Mouse (Mus musculus): ENCODE measurements around the gene Adgrg2.

Gene Adgrg2

DNA sequence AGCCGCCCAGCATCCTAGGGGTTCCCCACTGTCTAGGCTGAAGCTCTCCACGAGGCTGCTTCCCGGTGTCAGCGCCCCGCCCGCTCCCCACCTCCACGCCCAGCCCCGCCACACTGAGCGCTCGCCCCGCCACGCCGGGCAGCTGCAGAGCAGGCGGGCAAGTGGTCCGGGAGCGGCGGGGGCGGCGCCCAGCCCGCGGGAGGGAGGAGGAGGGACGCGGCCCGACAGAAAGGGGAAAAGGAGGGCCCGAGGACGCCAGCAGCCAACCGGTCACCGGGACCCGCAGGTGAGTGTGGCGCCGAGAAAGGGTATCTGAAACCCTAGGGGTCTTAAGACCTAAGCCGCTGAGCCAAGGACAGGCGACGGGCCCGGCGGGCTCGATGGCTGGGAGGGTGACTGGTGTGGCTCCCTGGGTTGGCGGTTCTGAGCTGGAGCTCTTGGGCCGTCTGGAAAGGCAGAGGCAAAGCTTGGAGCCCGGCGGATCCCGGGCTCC lies at the start of gene Adgrg2:
Adgrg2 (plus strand) TSS at position 227 of the 493 bp plus-strand sequence.
- DNase-seq = peak; percentile 8

DNA sequence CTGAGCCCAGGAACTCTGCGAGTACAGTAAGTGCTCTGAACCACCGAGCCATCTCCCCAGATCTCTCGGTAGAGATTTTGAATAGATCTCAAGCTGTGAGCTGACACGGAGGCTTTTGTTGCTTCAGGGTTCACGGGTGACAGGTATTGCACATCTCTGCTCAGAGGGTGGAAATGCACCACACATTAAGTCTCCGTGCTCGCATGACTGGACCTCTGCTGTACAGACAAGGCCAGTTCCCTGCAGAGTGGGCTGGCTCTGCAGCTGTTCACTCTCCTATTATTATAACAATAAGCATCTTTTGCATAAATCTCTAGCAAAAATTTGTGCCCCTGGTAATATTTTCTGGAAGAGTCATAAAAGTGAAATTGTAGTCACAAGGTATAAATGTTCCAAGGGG lies 39.5 kb upstream of the Adgrg2 start:
- no peak for DNase-seq

DNA sequence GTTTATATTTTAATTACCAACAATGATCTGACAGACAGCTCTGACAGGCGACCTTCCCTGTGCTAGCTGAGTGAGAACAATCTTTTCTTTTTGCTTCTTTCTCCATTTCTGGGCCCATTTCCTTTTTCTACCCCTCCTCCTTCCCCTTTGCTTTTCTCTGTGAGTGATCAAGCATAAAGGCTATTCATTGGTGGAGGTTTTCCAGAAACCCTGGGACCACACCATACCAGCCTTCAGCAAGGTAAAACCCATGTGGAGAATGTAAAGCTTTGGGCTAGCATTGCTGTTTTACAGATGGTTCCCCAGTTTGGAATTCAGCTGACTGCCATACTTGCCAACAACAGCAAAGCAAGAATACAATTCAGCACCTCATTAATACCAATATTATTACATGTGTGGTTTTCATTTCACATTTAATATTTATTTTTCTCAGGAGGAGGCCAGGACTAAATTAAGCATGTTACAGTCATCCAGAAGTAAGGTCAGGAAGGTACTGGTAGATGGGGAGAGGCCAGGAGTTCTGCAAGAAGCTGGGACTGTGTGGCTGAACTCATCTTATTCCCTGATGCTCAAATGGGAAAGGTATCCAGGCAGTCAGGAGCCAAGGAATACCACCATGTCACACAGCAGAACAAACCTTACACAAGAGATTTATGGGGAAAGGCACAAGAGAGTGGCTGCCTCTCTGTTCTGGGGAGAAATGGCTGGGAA lies 38.4 kb upstream of the Adgrg2 start:
- DNase-seq = no peak

DNA sequence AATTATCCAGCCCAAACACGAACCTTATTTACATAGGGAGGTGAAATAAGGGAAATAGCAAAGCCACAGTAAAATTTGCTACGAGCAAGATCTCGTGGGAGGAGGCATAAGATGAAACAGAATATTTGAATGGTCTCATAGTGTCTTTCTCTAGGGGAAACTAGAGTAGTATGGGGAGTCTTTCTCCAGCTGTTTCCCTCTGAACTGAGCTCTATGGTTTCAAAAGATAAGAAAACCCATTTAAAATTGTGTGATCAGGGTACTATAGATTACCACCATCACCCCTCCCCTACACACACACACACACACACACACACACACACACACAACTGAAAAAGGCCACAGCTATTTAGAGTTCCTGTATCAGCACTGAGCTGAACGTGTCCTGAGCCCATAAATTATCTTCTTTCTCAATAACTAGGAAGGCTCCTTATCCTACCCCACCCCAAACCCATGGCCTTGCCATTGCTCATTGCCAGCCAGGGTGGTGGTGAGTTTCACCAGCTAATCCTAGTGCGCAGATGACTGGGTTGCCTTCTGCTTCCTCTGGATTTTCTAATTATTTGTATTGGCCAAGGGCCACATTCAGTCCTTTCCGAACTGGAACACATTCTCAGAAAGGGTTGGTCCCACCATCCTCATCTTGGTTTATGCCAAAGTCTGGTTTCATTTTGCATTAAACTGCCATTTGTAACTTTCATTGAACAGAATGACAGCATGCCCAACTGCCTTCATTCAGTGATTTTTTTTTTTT lies 5.6 kb upstream of the Adgrg2 start:
- no peak for DNase-seq

DNA sequence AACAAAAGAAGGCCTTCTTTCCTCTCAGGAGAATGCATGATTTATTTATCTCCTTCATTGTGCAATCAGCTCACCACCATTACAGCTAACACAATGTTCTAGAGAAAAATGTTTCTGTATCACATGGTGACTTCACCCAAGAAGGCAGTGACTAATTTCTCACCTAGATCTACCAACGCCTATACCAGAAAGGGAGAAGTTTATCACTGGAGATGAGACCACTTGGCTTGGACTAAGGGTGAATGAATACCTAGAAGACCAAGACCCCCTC lies 5.1 kb upstream of the Adgrg2 start:
- DNase-seq = no peak

DNA sequence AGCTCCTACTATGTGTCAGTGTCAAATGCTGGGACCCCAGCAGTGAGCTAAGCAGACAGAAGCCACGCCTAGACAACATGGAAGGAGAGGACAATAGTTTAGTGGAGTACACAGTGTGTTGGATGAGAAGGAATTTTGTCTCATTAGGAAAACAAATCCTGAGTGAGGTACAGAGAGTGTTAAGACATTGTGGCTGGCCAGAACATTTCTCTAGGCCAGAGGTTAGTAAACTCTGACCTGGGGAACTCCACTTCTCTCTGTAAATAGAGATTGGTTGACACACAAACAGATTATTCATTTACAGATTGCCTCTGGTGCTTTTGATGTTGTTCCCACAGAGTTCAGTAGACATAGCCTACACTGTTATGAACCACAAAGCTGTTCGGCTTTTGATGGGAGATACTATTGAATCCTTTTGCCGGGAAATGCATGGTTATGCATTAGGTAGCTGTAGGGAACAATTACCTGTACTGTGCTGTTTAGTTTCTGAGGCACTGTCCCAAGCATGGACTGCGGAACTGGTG lies 22.5 kb downstream of the Adgrg2 start:
- no peak for DNase-seq

DNA sequence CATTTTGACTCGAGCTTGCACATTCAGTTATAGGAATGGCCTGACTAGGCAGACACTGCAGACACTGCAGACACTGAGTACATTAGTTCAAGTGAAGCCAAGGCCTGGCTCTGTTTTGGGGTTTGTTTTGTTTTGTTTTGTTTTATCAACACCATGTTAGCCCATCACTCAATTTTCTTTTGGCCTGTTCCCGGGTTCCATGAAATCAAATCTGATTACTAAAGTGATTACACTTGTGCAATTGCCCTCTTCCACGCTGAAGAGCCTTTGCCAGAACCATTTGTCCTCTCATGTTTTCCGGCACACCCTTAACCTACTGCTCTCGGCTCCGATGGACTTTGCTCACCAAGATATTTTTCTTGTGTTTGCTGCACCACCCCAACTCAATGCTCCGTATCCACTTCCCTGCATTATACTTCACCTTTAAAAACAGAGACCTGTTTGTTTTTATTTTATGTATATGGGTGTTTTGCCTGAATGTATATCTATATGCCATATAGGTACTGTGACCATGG lies 23.4 kb downstream of the Adgrg2 start:
- DNase-seq = no peak

DNA sequence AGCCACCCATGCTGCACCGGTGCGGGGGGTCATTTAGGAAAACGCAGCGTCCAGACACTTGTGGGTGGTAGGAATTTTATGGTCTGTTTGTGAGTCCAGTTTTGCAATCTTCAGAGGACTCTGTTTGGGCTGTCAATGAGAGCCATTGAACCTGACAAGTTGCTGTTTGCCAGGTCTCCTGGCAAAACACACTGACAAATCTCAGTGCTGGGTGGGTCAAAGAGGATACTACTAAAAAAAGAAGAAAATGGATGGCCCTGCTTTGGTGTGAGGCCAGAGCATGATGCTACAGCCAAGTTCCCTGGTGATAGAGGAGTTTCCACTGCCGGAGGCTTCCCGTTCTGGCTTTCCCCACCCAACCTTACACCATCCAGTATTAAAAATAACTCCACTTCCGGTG lies 27.9 kb downstream of the Adgrg2 start:
- DNase-seq = peak; percentile 39

DNA sequence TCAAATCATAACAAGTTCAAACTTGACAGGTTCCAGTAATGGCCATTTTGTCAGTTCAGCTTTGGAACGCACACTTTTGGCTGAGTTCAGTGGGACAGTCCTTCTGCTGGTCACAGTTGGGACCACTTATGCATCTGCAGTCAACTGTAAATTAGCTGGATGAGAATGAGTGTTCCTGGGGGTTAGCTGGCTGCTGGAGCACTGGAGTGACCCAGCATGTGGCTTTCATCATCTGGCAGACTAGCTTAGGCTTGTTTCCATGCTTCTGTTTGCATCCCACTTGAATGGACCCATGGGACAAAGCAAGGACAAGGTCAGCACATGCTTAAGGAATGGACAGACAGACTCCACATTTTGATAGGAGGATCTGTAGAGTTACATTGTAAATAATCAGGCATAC lies 33.2 kb downstream of the Adgrg2 start:
- DNase-seq = peak; percentile 5

DNA sequence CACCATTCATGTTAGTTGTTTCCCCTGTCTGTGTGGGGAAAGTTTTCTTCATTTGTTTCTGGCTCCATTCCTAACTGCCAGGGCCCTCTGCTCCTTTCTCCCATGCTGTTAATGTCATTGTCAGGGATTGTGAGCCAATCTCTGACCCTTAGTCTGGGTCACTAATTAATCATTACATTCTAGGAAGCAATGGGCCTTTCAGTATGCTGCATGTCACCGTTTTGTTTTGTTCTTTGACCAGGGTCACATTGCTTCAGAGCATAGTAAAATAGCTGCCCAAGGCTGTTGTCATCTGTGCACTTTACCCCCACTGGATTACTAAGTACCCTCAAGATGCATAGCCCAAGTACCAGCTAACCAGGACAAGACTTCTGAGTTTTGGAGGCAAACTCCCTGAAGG lies 36.0 kb downstream of the Adgrg2 start:
- DNase-seq = peak; percentile 7

DNA sequence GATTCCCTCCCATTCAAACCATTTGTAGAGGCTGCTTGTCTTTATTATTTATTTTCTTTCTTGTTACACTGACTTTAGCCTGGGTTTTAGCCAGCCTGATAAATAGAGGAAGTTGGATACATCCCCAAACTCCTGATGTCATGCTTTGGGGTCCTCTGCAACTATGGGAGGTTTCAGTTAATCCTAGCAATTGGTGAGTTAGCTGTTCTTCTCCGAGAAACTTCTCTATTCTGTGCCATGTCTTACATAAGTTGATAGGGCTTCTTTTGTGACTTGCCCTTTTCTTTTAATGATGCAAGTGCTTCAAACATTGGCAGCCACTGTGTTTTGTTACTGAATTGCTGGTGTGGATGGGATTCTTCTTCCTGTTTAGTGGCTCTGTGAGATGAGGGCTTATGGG lies 36.4 kb downstream of the Adgrg2 start:
- DNase-seq = no peak

DNA sequence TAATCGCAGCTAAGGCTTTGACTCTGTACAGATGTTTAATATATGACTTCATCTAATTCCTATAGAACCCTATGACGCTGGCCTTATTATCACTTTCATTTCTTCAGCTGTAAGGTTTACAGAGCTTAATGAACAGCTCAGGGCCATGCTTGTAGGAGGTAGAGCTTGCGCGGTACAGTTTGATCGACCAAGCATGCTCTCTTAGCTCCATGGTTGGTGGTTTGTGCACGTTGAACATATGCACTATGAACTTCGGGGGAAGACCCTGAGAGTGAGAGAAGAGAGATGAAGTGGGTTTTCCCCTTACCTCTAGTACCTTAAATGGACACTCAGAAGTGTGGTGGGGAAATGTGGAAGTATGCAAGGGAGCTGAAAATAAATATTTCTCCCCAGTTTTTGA lies 41.7 kb downstream of the Adgrg2 start:
- no peak for DNase-seq

DNA sequence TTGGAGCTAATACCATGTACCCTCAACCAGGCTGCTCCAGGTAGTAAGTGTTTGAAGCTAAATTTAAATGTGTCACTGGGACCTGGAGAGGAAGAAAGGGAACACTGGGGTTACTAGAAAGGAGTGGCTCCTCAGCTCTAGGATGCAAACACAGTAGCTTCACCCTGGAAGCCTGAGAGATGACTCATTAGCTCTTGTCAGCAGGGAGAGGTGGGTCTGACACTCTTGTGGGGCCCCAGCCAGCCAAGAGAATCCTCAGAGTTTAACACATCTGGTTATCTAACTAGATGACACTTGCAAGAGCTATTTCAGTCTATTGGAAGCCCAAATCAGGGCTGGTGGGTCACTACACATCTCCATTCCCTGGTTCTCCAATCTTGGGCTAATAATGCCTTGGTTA lies 50.8 kb downstream of the Adgrg2 start:
- no peak for DNase-seq

DNA sequence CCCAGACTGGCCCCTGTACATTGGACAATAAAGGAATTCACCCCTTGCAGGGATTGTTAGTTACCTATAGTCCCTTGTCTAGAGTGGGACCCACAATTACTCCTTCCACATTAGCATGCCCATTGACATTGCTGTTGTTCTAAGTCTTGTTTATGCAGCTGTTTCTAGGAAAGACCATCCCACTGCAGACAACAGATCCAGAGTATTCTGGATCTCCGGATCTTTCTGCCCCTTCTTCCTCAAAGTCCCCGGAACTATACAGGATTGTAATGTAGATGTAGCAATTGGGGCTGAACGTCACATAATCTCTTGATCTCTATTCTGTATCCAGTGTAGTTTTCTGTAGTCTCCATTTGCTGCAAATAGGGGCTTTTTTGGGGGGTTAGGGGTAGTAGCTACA lies 57.9 kb downstream of the Adgrg2 start:
- no peak for DNase-seq

DNA sequence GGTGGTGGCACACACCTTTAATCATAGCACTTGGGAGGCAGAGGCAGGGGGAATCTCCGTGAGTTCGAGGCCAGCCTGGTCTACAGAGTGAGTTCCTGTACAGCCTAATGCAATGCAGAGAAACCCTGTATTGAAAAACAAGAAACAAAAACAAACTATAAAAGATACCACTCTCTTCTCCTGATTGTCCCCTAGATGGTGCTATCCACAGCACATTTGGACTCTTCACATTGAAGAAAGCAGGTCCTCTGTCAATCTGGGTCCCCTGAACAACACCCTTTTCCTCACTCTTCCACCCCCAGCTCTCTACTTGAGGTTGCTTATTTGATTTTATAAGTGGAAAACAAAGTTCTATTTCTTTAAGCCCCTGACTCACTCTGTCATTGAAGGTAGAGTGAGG lies 58.9 kb downstream of the Adgrg2 start:
- no peak for DNase-seq

DNA sequence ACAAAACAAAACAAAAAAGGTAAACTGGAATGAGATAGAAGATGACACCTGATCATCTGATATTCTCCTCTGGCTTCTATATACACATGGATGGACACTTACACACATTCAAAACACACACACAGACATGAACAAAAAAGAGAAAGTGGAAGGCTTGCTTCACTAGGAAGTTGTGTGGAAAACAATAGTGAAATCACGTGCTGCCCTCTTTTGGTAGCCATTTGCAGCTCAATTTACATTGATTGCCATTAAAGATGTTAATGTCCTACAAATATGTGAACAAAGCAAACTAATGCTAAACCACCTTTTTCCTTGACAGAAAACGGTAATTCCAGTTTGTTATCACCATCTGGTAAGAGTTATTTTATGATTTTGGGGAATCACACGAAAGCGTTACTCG lies 65.2 kb downstream of the Adgrg2 start:
- peak; percentile 7 for DNase-seq

DNA sequence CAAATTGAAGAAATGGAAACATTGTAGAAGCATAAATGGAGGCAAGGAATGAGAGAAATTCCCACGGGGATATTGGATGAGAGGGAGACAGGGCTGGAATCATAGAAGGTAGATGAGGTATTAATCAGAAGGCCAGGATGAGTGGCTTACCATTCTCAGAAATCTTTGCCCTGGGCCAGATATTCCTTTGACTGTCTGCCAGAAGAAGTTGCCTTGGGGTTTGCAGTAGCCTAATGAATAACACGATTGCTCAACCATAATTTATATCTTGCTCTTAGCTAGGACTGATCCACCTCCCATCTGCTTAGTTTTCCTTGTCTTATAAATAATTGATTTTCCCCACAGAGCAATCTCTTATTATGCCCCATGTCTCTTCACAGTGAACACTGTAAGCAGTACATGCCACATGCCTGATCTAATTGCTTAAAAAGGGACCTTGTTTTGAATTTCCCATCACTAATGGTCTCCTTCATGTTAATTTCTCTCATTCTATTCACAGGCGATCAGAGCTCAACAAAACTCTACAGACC lies 80.8 kb downstream of the Adgrg2 start:
- no peak for DNase-seq

DNA sequence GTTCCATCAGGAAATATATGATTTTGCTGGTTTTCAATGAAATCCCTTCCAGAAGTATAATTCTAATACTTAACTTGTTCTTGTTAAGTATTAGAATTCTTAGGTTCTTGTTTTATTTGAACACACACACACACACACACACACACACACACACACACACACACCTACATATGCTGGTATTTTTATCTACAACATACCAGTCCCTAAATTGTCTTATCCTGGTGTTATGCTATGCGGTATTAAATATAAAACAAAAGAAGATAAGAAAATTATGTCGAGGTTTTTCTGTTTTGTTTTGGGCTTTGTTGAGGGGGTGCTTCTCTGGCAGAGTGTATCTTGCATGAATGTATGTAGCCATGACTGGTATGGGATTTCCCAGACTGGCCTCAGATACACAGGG lies 99.3 kb downstream of the Adgrg2 start:
- no peak for DNase-seq

DNA sequence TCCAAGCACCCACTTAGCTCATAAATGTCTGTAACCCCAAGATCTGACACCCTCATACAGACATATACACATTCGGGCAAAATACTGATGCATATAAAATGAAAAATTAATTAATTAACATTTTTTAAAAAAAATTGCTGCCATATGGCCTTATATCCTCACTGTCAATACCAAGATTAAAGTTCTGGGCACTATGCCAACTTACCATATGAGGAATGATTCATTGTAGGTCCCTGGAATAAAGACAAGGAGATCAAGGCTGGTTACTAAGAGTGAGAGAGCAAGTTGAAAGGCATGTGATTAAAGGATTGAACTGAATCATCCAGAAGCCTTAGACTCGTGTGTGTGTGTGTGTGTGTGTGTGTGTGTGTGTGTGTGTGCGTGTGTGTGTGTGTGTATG lies 103.8 kb downstream of the Adgrg2 start:
- no peak for DNase-seq

DNA sequence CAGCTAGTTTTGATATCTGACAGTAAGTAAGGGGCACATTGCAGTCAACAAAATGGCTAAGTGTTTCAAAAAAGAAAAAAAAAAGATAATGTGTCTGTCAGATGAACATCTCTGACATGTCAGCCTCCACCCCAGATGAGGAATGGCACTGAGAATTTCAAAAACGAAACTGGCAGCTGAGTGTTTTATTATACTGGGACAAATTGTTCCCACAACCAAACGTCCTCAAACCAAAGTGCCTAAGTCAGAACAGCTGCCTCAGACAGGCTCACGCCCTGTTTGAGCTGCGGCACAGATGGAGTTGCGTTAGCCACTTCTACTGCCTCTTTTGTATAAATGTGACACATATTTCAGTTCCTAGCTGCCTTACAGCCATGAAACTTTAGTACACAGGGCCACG lies 104.4 kb downstream of the Adgrg2 start:
- DNase-seq = peak; percentile 11

DNA sequence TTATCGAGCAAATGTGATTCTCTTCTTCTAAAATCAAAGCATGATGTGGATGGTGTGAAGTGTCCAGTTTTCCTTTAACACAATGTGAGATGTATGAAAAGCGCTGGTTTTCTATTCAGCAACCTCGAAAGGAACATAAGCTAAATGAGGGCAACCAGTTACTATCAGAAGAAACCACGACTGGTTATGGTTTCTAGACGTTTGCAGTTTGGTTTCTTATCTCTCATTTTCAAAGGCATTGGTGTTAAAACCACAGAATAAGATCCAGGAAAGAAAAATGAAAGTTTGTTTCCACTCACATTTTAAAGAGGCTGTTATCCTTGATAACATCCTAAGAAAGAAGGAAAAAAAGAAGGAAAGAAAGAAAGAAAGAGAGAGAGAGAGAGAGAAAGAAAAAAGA lies 106.0 kb downstream of the Adgrg2 start:
- no peak for DNase-seq

DNA sequence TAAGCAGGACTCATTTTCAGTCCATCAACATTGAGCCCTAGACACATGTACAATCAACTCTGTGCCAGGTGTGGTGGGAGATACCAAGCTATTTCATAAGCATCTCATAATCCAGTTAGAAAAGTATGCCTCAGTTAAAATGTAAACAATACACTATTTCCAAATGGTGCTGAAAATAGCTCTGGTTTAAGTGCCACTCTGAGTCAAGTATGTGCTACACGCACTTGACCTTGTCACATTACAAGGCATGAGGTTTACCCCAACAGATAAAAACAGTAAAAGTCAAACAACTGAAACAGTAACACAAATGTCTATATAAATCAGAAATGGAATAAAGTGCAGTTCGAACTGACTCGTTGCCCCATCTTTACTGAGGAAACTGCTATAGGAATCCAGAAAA lies 110.6 kb downstream of the Adgrg2 start:
- peak; percentile 28 for DNase-seq

DNA sequence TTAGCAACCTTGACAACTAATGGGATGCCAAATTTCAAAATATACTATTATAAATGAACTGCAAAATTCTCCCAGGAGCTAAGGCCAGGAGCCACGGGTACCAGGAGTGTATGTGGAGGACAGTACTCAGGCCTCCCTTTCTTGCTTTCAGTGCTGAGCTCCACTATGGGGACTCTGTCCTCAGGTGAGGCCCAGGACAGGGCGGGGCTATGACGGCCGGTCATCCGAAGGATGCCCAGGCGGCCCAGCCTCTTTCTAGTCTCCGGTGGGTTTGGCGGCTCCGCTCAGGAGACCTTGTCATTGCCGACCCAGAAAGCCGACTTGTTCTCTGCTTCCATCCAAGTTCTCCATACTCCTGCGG lies 111.2 kb downstream of the Adgrg2 start:
- no peak for DNase-seq

All from lung, postnatal 14 days (tissue).